Mouse (Mus musculus): ENCODE measurements around the gene Olfr1358. TPM values are rescaled to one million over a fixed set of nuclear protein-coding genes. Genes with fewer than 3 reads are reported as not detected.

Gene Olfr1358
- polyA plus RNA-seq, 1 experiment from 2014 or later, result 0.09 TPM

DNA sequence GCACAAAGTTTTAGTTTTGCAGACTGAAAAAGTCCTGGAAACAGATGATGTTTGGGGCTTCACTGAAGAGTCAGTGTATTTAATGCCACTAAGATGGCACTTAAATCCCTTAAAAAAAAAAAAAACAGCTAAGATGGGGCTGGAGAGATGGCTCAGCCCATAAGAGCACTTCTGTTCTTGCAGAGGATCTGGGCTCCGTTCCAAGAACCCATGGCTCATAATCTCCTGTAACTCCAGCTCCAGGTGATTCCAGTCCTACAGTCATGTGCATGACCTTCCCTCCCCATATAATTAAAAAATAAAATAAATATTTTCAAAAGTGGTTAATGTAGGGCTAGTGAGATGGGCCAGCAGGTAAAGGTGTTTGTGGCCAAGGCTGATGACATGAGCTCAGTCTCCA, 47.8 kb downstream of the Olfr1358 start:
- no peak for ATAC-seq
- WGBS (ENCODE audit: insufficient replicate concordance), result 71% methylated on average over 1 of the region's 1 CpGs
- Histone ChIP-seq H3K27me3 (ENCODE audit: insufficient read depth, low read length) (no peaks in the 10 kb centered on the region), H3K4me2 (ENCODE audit: low read depth, low read length) (no peak overlapping the region), H3K27ac (ENCODE audit: low read depth) (no peak overlapping the region), H3K4me1 (ENCODE audit: insufficient read depth) (no peaks in the 10 kb centered on the region), H3K9ac (replicated peaks) (no peak overlapping the region), H3K9me3 (ENCODE audit: low read length) (no peaks in the 10 kb centered on the region), H3K4me3 (ENCODE audit: low read depth, low read length) (no peak overlapping the region), H3K36me3 (replicated peaks; ENCODE audit: insufficient read depth, low read length) (no peaks in the 10 kb centered on the region)
- TF ChIP-seq EP300 (IDR thresholded peaks at IDR 0.05; ENCODE audit: low read depth), result no peak
- TF ChIP-seq CTCF (IDR thresholded peaks at IDR 0.05; ENCODE audit: low read depth), result no peak
- no peak for DNase-seq

- DNase-seq, result no peak
- Histone ChIP-seq H3K4me3 (ENCODE audit: low read depth, low read length) (no peak overlapping the region), H3K9ac (replicated peaks) (no peak overlapping the region), H3K9me3 (ENCODE audit: low read length) (no peaks in the 10 kb centered on the region), H3K36me3 (replicated peaks; ENCODE audit: insufficient read depth, low read length) (no peaks in the 10 kb centered on the region), H3K4me2 (ENCODE audit: low read depth, low read length) (no peak overlapping the region), H3K4me1 (ENCODE audit: insufficient read depth) (peaks cover 6% of the 10 kb centered on the region), H3K27me3 (ENCODE audit: insufficient read depth, low read length) (no peaks in the 10 kb centered on the region), H3K27ac (ENCODE audit: low read depth) (no peak overlapping the region)
- WGBS (ENCODE audit: insufficient replicate concordance), result 68% methylated on average over 3 of the region's 3 CpGs
- no peak for TF ChIP-seq CTCF (IDR thresholded peaks at IDR 0.05; ENCODE audit: low read depth)
- no peak for TF ChIP-seq EP300 (IDR thresholded peaks at IDR 0.05; ENCODE audit: low read depth)
- no peak for ATAC-seq
These were observed 52.0 kb downstream of the Olfr1358 start for GRCm38 (mm10) chr10:78569191-78569590.

- peaks cover 6% of the 10 kb centered on the region for H3K4me1 ChIP-seq (ENCODE audit: insufficient read depth)
- H3K27ac ChIP-seq (ENCODE audit: low read depth), result no peak overlapping the region
- no peaks in the 10 kb centered on the region for H3K36me3 ChIP-seq (replicated peaks; ENCODE audit: insufficient read depth, low read length)
- no peak overlapping the region for H3K4me3 ChIP-seq (ENCODE audit: low read depth, low read length)
- H3K9me3 ChIP-seq (ENCODE audit: low read length), result no peaks in the 10 kb centered on the region
- ATAC-seq, result no peak
- no peaks in the 10 kb centered on the region for H3K27me3 ChIP-seq (ENCODE audit: insufficient read depth, low read length)
- no peak for TF ChIP-seq EP300 (IDR thresholded peaks at IDR 0.05; ENCODE audit: low read depth)
- no peak for TF ChIP-seq CTCF (IDR thresholded peaks at IDR 0.05; ENCODE audit: low read depth)
- DNase-seq, result no peak
- no peak overlapping the region for H3K4me2 ChIP-seq (ENCODE audit: low read depth, low read length)
- 55% methylated on average over 3 of the region's 3 CpGs for WGBS (ENCODE audit: insufficient replicate concordance)
- no peak overlapping the region for H3K9ac ChIP-seq (replicated peaks)
These were observed 52.5 kb downstream of the Olfr1358 start for GRCm38 (mm10) chr10:78569686-78570085.

Small RNA genes within 50 kb of the gene (microRNA-seq; reads per million reads assigned to microRNA genes)
- not detected for gene Gm27541

Other genes with a start within 250 kb of the Olfr1358 start
- gene Agpat3, start 164.9 kb upstream of the Olfr1358 start, polyA plus RNA-seq (2015; fragmentation: Nextera tagmentation; extraction: Ambion mirVana), result 154 and 171 TPM in 2 replicates
- gene Rrp1, start 104.4 kb upstream of the Olfr1358 start, polyA plus RNA-seq (2015; fragmentation: Nextera tagmentation; extraction: Ambion mirVana), result 93.5 and 95.5 TPM in 2 replicates
- 177 and 187 TPM in 2 replicates for gene Cstb, start 91.8 kb upstream of the Olfr1358 start, polyA plus RNA-seq (2015; fragmentation: Nextera tagmentation; extraction: Ambion mirVana)
- 10.1 and 11.0 TPM in 2 replicates for gene Pdxk, start 52.5 kb upstream of the Olfr1358 start, polyA plus RNA-seq (2015; fragmentation: Nextera tagmentation; extraction: Ambion mirVana)
- 37.1 and 39.1 TPM in 2 replicates for gene Ilvbl, start 56.9 kb downstream of the Olfr1358 start, polyA plus RNA-seq (2015; fragmentation: Nextera tagmentation; extraction: Ambion mirVana)
- gene Syde1, start 74.5 kb downstream of the Olfr1358 start, polyA plus RNA-seq (2015; fragmentation: Nextera tagmentation; extraction: Ambion mirVana), result 1.5 TPM in 2 replicates
- gene Olfr1357, start 100.6 kb downstream of the Olfr1358 start, polyA plus RNA-seq (2015; fragmentation: Nextera tagmentation; extraction: Ambion mirVana), result not detected in 2 replicates
- gene Casp14, start 200.9 kb downstream of the Olfr1358 start, polyA plus RNA-seq (2015; fragmentation: Nextera tagmentation; extraction: Ambion mirVana), result not detected in 2 replicates
- not detected in 2 replicates for gene Ccdc105, start 235.6 kb downstream of the Olfr1358 start, polyA plus RNA-seq (2015; fragmentation: Nextera tagmentation; extraction: Ambion mirVana)

Measured in liver, postnatal 0 days (tissue).